Mouse (Mus musculus): ENCODE measurements at regions not wholly inside any gene's neighbourhood (a gene's known extent, or its start where the extent isn't known, plus 50 kb on each side); places are given as distances from the start of the nearest gene placed in this dataset.

DNA sequence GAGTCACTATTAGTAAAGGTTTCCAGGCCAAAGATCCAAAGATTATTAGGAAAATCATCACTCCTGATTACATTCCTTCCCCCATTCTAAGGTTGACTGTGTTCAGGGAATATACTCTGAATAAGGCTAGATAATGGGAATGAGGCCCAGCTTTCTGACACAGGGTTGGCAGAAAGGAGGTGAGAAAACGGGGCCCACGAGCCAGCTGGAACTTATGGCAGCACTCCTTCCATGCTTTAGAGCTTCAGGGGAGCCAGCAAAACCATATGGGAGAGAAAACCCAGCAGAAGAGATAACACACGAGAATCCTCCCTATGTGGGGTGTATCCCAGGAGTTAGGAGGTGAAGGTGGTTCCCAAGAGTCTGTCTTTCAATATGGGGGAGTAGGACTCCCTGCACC, 259.8 kb upstream of the Zbtb20 start:
- dilution Hi-C loops (cut with MboI; ENCODE audit: extremely low pct_ligation_motif_present, extremely low pct_unique_long_range_greater_than_20kb, low sequenced_read_pairs): no loop called here

DNA sequence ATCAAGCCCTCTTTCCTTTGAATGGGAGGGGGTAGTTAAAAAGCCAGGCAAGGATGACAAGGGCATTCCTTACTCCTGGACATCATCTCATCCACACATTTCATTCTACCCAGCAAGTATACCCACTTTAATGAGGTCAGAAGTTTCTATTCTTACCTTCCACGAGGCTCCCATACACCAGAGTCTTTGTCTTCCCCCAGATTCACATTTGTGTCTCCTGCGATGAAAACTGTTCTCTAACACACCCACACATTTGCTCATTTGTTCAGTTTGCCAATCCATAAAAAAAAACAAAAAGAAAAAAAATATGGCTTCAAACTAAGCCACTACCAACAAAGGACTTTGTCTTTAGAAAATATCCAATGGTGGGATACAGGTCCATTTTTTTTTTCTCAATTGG, 263.7 kb upstream of the Zbtb20 start:
- Histone ChIP-seq H3K27ac (ENCODE audit: insufficient read depth, low read depth) (no peak overlapping the region), H3K36me3 (replicated peaks in 1 of 2; ENCODE audit: control insufficient read depth in 1 of 2, insufficient read depth in 1 of 2, low read length in 1 of 2) (no peaks in the 10 kb centered on the region), H3K4me1 (ENCODE audit: control insufficient read depth in 1 of 2, insufficient read depth in 2 of 2) (no peaks in the 10 kb centered on the region), H3K4me3 (replicated peaks in 1 of 3; ENCODE audit: low read depth in 2 of 3, low read length in 2 of 3, poor library complexity in 1 of 3) (no peak overlapping the region), H3K9ac (ENCODE audit: insufficient read depth, low read depth) (no peak overlapping the region), H3K27me3 (replicated peaks) (no peaks in the 10 kb centered on the region), H3K4me2 (ENCODE audit: insufficient read depth, low read depth, poor library complexity, severe bottlenecking) (no peak overlapping the region), H3K9me3 (replicated peaks; ENCODE audit: low read length) (no peaks in the 10 kb centered on the region), H3K79me2 (replicated peaks; ENCODE audit: control insufficient read depth, extremely low read depth, insufficient read depth, poor library complexity, severe bottlenecking) (no peaks in the 10 kb centered on the region)
- dilution Hi-C loops (cut with MboI; ENCODE audit: extremely low pct_ligation_motif_present, extremely low pct_unique_long_range_greater_than_20kb, low sequenced_read_pairs) (no loop called here), in situ Hi-C loops (cut with MboI; ENCODE audit: low pct_ligation_motif_present, low pct_unique_long_range_greater_than_20kb, low sequenced_read_pairs) (no loop called here)
- no peak for TF ChIP-seq CHD2 (IDR thresholded peaks at IDR 0.05; ENCODE audit: low read length)
- TF ChIP-seq RCOR1 (conservative IDR thresholded peaks at IDR 0.05; ENCODE audit: low read depth, low read length): no peak
- no peak for TF ChIP-seq ELF1 (IDR thresholded peaks at IDR 0.05; ENCODE audit: low read depth, low read length)
- TF ChIP-seq JUND (conservative IDR thresholded peaks at IDR 0.05; ENCODE audit: low read depth, low read length): no peak
- DNase-seq (ENCODE audit: extremely low read depth): no peak

More for the DNA sequence above, 259.8 kb upstream of the Zbtb20 start:
- Histone ChIP-seq H3K36me3 (replicated peaks in 1 of 2; ENCODE audit: control insufficient read depth in 1 of 2, insufficient read depth in 1 of 2, low read length in 1 of 2) (no peaks in the 10 kb centered on the region), H3K27me3 (replicated peaks) (no peaks in the 10 kb centered on the region), H3K27ac (ENCODE audit: insufficient read depth, low read depth) (no peak overlapping the region), H3K9me3 (replicated peaks; ENCODE audit: low read length) (no peaks in the 10 kb centered on the region), H3K4me2 (ENCODE audit: insufficient read depth, low read depth, poor library complexity, severe bottlenecking) (no peak overlapping the region), H3K4me1 (ENCODE audit: control insufficient read depth in 1 of 2, insufficient read depth in 2 of 2) (no peaks in the 10 kb centered on the region), H3K79me2 (replicated peaks; ENCODE audit: control insufficient read depth, extremely low read depth, insufficient read depth, poor library complexity, severe bottlenecking) (no peaks in the 10 kb centered on the region), H3K4me3 (replicated peaks in 1 of 3; ENCODE audit: low read depth in 2 of 3, low read length in 2 of 3, poor library complexity in 1 of 3) (no peak overlapping the region), H3K9ac (ENCODE audit: insufficient read depth, low read depth) (no peak overlapping the region)
- no peak for TF ChIP-seq GABPA (IDR thresholded peaks at IDR 0.05; ENCODE audit: insufficient replicate concordance, low read depth, low read length)
- no peak for TF ChIP-seq ZNF384 (IDR thresholded peaks at IDR 0.05; ENCODE audit: low read depth, low read length)
- no peak for TF ChIP-seq USF1 (IDR thresholded peaks at IDR 0.05; ENCODE audit: low read depth, low read length)
- no peak for TF ChIP-seq ETS1 (conservative IDR thresholded peaks at IDR 0.05; ENCODE audit: low read depth, low read length)
- TF ChIP-seq ELF1 (IDR thresholded peaks at IDR 0.05; ENCODE audit: low read depth, low read length): no peak
- TF ChIP-seq MAZ (IDR thresholded peaks at IDR 0.05; ENCODE audit: low read depth, low read length): no peak
- TF ChIP-seq ZC3H11A (IDR thresholded peaks at IDR 0.05; ENCODE audit: low read depth, low read length): no peak
- no peak for TF ChIP-seq USF2 (conservative IDR thresholded peaks at IDR 0.05; ENCODE audit: low read depth, low read length)
- no peak for TF ChIP-seq MXI1 (IDR thresholded peaks at IDR 0.05; ENCODE audit: low read depth, low read length)
- TF ChIP-seq E2F4 (IDR thresholded peaks at IDR 0.05; ENCODE audit: insufficient replicate concordance, low read depth, low read length): no peak
- TF ChIP-seq BHLHE40 (IDR thresholded peaks at IDR 0.05; ENCODE audit: low read depth, low read length): no peak
- TF ChIP-seq SIN3A (IDR thresholded peaks at IDR 0.05; ENCODE audit: low read length): no peak
- in situ Hi-C loops (cut with MboI; ENCODE audit: low pct_ligation_motif_present, low pct_unique_long_range_greater_than_20kb, low sequenced_read_pairs): no loop called here
- no peak for DNase-seq (ENCODE audit: extremely low read depth)
